Mouse (Mus musculus) heart, postnatal 4 days (tissue): ENCODE measurements at regions not wholly inside any gene's neighbourhood (a gene's known extent, or its start where the extent isn't known, plus 50 kb on each side); places are given as distances from the start of the nearest gene placed in this dataset.

Source experiments
- DNase-seq: peaks from one replicate; pipeline ENCODE4 v3.0.0; 2021

DNA sequence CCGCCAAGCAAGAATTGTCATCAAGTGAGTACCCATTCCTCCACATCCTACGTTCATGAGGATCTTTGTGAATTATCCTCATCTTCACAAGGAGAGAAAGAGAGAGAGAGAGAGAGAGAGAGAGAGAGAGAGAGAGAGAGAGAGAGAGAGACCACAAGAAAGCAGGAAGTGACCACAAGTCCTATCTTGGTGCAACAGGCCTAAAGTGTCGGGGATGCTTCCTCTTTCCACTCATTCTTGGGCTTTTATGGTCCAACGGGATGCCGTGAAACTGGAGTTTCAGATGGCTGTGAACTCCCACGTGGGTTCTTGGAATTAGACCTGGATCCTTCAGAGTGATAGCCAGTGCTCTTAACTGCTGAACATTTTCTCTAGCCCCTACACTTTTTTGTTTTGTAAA is 53.1 kb upstream of the Rai14 start:
- DNase-seq: no peak

DNA sequence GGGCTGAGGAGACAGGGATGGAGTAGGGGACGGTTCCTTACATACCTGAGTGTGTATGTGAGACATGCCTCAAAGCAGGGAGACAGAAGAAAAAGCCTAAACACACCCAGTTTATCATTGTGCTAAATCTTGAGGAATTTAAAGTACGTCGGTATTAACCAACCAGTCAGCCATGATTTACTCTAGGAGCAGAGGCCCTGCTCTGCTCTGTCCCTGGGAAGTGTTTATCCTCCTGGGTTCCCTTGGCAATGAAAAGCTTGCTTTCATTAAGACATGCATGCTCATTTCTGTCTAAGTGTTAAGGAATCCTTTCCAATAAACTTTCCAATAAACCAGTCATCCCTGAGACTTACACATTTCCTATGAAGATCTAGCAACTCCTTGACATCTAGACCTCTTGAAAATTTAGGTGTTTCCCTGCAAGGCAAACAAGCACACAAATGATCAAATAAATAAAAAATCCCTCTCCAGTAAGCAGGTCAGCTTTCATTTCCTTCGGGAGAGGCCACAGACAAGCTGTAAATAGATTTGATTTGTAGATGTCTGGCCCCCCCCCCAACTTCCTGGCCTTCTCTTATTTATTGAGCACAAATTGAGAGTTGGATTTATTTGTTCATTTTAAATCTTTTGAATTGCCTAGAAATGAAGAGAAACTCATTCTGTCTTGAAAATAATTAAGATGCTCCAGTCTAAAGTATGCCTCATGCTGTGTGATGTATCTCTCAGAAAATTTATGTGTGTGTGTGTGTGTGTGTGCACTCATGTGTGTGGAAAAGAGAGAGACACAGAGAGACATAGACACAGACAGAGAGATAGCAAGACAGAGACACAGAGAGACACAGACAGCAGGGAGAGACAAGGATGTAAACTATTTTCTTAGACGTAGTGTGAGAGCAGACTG is 56.2 kb upstream of the Rai14 start:
- no peak for DNase-seq

DNA sequence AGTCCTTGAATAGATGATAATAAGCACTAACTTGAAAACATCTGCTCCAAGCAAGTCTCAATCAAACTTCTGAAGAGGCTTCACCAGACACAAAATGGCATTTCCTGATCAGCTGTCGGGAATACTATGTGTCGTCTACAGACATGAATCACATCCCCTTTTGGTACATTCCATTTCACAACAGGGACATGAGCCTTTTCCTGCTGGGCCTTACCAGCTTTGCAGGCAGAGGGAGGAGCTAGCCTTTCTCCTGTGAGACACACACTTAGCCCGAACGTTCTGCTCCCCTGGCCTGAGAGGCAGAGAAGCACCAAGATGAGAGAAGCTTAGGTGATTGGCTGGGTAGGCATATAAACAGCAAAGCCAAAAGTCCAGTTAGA is 56.9 kb upstream of the Rai14 start:
- DNase-seq: peak; percentile 13

DNA sequence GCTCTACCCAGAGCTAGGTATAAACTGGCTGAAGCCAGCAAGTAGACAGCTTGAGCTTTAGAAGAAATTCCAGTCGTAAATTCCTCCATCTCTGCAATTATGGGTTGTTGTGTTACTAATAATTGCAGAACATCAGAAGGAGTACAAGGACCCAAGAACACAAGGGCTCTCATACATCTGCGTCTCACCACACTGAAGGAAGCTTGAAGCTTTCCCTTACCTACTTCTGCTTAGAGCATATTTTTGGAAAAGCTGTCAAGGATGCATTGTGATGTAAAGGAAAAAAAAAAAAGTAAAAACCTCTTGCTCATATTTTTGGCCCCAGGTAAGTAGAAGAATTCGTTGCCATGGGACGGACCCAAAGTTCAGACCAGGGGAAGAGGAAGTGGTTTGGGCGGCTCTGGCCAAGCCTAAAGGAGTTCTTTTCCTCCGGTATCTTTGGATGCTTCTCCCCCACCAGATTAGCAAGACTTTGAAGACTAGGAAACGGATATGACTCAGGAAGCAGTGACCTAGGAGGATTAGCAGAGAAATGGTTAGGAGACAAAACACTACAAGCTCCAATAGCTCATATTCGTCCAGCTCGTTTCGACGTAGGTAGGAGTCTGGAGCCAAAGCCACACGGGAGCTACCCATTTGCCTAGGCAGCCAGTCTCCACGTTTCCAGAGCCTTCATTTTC is 65.7 kb upstream of the Rai14 start:
- peak; percentile 15 for DNase-seq

DNA sequence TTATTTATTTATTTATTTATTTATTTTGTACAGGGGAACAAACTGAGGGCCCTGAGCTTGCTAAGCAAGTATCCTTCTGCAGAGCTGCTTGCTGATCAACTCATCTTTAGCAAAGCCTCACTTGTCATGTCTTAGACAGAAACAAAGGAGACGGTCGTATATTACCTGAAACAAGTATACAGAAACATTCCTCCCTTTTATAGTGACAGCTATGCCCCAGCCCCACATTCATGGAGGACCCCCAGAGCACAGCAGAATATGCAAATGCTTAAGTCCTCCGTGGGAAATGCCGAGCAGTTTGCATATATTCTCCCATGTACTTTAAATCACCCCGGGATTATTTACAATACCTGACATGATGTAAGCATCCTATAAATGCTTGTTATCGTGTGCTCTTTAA is 74.9 kb upstream of the Rai14 start:
- no peak for DNase-seq

DNA sequence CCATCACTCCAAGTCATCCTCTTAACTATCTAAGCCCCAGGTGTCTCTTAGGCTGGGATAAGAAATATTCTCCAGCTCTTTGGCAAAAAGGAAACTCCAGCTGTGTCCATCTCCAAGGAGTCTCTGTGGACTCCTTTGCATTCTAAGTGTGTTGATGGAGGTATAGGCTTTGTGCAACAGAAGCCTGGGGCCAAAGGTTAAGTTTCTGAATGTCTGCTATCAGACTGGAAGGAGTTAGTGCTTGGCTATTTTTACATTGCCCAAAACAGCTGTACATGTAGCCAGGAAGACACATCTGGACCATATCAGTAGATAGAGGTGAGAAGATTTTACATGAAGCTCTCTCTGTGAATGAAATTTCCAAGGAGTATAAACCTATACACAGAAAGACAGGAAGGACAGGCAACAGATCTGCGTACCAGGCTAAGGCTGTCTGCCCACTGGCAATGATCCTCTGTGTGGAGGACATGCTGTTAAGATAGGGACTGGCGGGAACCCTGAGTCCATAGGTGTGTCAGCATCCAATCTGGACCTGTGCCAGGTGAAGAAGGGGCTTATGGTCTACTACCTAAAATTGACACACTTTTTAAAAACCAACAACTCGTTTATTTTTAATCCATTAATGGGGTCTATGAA is 76.6 kb upstream of the Rai14 start:
- DNase-seq: no peak

DNA sequence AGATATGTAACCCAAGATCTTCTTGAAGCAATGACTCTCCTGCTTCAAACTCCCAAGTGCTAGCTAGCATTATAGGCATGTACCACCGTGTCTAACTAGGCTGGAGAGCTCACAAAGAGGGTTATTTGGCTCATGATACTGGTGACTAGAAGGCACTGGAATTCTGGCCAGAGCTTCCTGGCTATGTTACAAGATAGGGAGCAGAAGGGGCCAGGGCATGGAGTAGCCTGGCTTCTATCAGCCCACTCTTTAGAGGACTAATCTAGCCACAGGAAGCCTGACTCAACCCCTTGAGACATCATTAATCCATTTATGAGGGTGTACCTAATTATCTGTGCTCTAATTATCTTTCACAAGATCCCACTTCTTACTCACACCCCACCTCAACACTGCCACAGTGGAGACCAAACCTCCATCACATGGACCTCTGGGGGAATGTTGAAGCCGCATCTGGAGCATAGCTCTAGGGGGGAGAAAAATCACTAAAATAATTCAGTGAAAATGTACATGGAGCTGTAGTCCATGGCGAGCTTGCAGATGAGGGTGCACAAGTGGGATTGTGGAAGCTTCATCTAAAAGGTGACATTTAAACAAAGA is 77.2 kb upstream of the Rai14 start:
- DNase-seq: no peak

DNA sequence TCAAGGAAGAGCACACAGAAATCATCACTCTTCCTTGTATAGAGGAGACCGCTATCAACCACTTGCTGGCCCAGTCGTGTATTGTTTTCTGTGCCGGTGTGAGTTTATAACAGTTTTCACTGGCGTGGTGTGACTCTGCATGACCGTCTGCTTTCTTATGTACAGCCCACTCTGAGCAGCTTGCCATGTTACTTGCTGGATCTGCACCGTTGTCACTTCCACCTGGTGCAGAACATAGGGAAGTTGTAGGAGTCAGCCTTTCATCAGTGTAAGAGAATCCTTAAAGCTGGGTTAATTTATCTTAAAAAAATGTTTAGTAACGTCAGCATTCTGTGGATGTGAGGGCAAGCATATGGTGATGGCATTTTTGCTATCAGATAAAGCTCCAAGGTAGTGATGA is 77.7 kb upstream of the Rai14 start:
- DNase-seq: no peak

DNA sequence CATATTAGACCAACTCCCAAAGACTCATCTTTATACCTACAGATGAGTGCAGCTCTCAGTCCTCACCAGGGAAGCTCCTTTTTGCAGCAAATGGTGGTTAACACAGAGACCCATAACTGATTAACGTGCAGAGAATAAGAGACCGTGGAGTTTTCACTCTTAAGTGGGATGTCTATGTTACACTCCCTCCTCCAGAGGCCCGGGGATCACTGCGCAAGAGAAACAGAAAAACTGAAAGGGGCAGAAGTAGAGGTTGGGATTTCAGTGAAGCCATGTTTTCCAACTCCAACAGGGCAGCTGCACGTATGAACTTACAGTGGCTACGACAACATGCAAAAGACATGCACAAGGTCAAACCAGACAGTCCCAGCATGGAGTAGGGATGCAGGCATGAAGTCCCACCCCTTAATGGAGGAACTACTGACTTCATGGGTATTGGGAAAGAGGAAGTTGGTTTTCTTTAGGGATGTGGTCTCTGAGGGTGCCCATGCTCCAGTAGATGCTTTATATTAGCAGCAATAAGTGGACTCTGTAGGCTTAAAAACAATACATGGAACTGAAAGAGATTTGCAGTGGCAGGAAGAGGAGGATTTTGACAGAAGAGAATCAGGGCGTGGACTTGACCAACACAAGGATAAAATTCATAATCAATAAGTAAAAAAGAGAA is 80.8 kb upstream of the Rai14 start:
- no peak for DNase-seq

DNA sequence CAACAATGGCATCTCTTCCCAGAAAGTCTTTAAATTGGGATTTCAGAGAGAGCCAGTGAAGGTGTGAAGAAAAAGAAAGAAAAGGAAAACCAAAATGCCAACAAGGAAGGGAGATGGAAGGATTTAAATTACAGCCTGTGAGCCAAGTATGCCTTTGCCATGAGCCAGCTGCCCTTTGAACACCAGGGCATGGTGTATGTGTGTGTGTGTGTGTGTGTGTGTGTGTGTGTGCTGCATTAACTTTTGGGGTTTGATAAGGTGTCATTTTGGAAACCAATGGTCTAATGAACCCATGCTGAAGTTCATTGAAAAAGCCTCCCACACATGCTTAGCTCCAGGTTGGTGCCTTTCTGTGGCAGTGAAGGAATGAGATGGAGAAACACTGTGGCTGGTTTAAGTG is 85.2 kb upstream of the Rai14 start:
- no peak for DNase-seq

DNA sequence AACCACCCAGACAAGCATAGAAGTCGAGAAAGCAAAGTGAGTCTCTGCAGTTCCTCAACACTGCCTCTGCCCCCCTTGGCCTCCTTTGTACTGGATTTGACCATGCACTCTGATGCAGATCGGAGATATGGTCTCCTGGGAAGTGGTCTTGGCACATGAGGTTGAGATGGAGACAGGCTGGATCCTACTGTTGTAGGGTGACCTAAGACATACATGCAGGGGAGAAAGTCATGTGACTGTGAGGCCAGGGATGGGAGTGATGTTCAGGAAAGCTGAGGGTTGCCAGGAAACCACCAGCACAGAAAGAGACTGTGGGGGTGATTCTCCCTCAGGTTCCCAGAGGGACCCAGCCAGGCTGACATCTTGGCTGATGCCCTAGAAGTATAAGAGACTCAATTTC is 99.8 kb upstream of the Rai14 start:
- no peak for DNase-seq

DNA sequence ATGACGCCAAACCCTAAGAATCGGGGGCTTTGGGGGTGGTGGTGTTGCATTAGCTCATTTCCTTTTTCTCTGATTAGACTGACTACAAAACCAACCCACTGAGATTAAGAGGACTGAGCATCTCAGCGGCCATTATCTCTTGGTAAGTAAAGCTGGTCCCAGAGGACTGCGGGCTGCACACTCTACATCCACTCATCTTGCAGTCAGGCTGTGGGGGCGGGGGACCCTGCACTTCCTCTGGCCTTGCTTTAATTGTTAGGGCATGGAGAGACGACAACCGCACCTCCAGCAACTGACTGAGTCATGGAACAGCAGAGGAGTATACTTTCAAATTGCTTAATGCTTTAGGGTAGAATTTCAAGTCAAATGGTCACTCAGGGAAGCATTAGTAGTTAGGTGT is 100.3 kb upstream of the Rai14 start:
- peak; percentile 67 for DNase-seq

DNA sequence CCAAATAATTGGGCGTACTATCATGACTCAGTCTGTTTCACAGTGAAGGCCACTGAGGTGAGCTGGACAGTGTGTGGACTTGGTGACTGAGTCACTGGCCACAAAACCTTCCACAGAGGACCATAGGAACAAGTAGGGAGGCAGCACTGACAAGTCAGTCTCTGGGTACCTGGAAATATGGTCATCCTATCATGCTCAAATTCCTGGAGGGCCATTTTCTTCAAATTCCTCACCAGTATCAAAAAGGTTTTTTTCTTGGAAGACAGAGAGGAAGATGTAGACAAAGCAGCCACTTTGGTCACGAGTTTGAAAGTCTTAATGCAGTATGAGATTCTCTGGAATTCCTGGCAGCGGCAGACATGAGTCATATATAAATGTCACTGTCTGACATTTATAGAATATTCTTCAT is 101.8 kb upstream of the Rai14 start:
- DNase-seq: no peak

DNA sequence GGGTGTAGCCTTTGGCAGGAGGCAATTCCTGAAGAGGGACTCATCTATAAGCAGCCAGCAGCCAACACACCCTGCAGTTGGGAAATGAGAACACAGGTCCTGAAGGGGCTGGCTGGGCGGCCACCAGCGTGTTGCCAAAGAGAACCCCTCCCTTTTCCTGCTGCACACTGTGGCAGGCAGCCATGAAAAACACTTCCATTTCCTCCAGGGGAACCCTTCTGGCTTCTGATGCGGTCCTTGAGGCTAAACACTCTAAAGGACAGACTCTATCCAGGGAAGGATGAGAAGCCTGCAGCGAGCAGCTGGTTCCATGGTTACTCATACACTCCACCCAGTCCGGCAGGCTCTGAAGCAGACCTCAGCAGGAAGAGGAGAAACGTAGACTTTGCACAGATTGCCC is 103.8 kb upstream of the Rai14 start:
- DNase-seq: peak; percentile 87

DNA sequence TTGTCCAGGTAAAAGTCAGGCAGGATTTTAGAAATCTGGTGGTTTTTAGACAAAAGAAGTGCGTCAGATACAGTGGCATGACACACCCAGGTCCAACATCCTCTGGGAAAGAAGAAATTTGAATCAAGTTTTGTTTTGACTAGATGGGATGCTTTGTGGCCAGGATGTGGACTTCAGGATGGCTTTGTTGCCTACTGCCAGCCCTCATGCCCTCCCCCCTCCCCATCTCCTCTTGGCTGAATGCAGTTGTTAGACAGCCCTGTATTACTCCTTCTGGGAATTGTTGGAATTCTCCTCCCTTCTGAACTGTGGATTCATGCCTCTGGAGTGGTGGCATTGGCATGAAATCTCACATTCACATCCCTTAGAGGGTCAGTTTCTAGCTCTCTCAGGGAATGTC is 104.3 kb upstream of the Rai14 start:
- no peak for DNase-seq

DNA sequence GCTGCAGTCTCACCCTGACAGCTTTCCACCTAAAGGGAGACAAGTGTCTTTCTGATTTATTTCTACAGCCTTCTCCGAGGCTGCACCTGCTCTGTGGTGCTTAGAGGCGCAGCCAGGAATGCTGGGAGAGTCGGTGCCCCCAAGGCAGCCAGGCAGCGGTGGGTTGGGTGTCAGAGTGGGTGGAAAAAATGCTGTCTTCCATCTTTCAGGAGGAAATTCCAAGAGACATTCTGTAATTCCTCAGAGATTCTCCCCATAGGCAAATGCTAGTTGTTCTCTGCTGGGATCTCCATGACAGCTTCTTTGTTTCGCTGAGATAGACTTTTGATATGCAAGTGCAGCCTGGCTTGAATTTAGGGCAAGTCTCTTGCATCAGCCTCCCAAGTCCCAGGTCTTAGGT is 109.5 kb upstream of the Rai14 start:
- DNase-seq: no peak

DNA sequence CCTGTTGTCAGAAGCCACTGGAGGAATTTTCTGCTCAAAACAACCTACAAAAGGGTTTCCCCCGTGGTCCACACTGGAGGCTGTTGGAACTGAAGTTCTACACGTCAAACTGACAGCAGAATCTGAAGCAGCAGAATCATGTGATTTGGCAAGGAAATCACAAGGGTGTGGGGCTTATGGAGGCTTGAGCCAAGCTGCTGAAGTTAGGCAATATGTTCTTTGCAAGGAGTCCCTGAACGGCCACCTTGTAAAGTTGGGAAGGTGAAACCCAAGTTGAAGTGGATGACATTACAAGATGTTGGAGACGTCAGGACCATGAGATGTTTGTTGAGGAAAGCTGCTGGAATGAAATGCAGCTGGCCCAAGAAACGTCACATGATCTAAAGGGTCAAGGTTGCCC is 115.2 kb upstream of the Rai14 start:
- no peak for DNase-seq

DNA sequence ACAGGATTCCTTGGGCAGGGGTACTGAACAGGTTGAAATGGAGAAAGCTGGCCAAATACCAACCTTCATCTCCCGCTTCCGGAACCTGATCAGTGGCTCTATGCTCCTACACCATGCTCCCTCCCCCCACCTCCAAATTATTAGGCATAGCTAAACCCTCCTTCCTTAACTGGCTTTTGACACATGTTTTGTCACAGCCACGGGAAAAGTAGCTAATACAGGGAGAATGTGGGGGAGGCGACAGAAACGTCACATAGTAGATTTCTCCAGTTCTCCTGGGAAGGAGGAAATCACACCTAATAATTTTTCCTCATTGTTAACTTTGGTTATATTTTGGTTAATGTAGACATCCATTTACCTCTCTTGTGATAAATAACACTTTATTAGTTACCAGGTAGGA is 116.1 kb upstream of the Rai14 start:
- DNase-seq: no peak

DNA sequence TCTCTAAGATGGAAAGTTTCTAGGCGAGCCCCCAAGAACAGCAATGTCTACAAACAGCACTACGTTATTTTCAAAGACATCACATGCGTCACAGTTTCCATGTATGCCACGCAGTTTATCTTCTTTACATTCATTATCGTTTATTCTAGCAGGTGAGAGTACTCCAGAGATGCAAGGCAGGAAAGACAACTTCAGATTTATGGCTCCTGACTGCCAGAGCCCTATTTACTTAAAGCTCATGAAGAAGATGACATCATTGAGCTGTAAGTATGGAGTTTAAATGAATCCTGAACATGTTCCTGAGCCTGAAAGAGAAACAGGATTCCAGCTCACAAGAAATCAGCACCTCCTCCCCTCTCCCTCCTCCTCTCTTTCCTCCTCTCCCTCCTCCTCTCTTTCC is 116.7 kb upstream of the Rai14 start:
- DNase-seq: no peak

DNA sequence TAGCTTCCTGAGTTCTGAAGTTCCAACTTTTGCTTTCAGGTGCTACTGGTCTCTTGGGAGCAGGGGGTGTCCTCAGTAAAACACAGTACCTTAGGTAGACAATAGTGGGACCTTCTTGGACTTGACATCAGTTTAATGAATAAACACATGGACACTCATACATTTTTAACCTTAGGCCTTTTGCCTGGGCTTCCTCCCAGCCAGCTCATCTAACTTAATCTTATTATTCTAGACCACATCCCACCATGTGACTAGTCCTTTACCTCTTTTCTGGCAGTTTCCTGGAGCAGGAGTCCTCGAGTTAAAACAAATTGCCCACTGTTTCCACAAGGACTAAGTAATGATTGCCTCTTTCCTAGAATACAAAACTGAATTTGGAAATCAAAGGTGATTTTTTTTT is 117.9 kb upstream of the Rai14 start:
- no peak for DNase-seq

DNA sequence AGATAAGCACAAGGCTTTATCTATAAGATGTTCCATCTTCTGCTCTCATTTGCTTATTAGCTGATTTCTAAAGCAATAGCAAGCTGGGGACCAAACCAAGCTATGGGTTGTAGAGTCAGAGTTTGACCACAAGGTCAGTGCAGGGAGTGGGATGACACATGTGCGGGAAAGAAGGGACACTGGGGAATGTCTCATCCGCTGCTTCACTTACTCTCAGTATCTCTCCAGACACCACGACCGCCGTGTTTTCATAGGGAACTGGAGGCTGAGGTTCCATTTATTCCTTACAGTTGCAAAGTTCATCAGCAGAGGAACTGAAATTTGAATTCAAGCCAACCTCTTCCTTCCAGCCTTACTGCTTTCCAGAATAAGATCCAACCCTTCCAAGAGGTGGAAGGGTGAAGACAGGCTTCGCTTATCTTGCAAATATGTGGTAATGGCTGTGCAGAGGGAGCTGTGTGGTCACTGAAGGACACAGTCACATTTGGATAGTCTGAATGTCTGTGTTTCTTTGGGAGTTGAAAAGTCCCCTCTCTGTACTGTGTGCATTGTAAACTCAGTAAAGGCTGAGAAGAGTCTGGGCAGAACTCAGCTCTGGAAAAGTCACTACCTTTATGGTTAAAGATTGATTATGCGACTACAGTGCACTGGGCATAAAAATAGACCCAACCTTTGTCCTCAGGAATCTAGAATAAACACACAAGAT is 118.1 kb upstream of the C1qtnf3 start:
- no peak for DNase-seq
